Comparison of ENCODE assay signal across 1 mouse cellular context in the genomic region with DNA sequence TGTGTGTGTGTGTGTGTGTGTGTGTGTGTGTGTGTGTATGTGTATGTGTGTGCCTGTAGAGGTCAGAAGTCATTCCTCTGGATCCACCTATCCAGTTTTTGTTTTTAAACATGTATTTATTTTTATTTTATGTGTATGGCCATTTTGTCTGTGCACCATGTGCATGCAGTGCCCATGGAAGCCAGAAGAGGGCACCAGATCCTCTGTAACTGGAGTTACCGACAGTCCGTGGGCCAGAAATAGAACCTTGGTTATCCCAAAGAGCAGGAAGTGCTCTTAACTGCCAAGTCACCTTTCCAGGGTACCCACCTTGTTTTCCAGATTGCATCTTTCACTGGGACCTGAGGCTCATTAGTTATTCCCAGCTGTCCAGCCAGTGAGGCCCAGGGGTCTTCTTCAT.
TF ChIP-seq lines count a peak whose summit lies in the region.

No protein-coding gene starts in this region.

TF ChIP-seq in CH12.LX, 34 proteins besides CTCF, POLR2A, EP300 and RAD21 (continued from another document):
- no peak for TF ChIP-seq CHD2 (IDR thresholded peaks at IDR 0.05; ENCODE audit: low read length)
